Mouse (Mus musculus) Patski (cell line): ENCODE measurements around the gene Hist2h2bb. TPM values are rescaled to one million over a fixed set of nuclear protein-coding genes. Genes with fewer than 3 reads are reported as not detected.
"Not testable (repeated sequence)": the region's sequence is repeated elsewhere in the genome, so short reads cannot be mapped to it uniquely, and the experiment has no call there.

ENCODE experiments used
- ATAC-seq: fragments of 100-300 bp; one replicate; pipeline ENCODE4 v1.8.0; 2021
- CTCF ChIA-PET: fragments of 350-600 bp; sonication (Branson Sonifier 250); formaldehyde crosslinking; loops from one replicate; lab custom pipeline; 2022; ENCODE audit warnings: inconsistent platforms; lab: Charles Lee
- POLR2A ChIA-PET: fragments of 350-600 bp; sonication (Branson Sonifier 250); formaldehyde crosslinking; loops from one replicate; lab custom pipeline; 2022; ENCODE audit warnings: antibody characterized with exemption, inconsistent platforms; lab: Charles Lee
- DNase-seq: peaks from one replicate; pipeline ENCODE4 v3.0.0-alpha.2; 2011; ENCODE audit warnings: low read depth, low spot score
- H3K27me3 ChIP-seq: fragments of 371-371 bp; one replicate; pipeline ENCODE4 v1.5.1; 2021
- CTCF ChIP-seq: fragments of 100-300 bp; IDR thresholded peaks from one replicate; pipeline ENCODE4 v1.5.1; 2021
- in situ Hi-C: fragments of 300-500 bp; cut with MboI; formaldehyde crosslinking; loops from 3 replicates; pipeline ENCODE4 v1.11.1; 2018; ENCODE audit warnings: low pct_unique_long_range_greater_than_20kb, mixed read lengths
- polyA plus RNA-seq: library from polyadenylated mRNA; unstranded; gene quantifications from one replicate; pipeline ENCODE4 v1.2.3, GENCODE M21; 2021

Gene Hist2h2bb
- polyA plus RNA-seq, 1 experiment from 2014 or later, result 8.0 TPM

- in situ Hi-C loops, result no loop called here
- DNase-seq (no peak), ATAC-seq (no peak)
- POLR2A ChIA-PET, result interaction anchor here (1.4 to 5.3 kb wide), 2 partner anchors 21 to 28 kb away, joined by 3 to 56 read pairs; partner anchors contain the start of genes Bola1, Hist2h2ab, Hist2h2ac and Hist2h2bb
- CTCF ChIA-PET, result interaction anchor here (0.9 to 1.3 kb wide), 4 partner anchors 14 to 84 kb away, joined by 3 read pairs; no protein-coding TSS in a partner anchor
- no peaks in the 10 kb centered on the region for H3K27me3 ChIP-seq
- TF ChIP-seq CTCF, result no peak
Measured at GRCm38 (mm10) chr3:96240799-96241197, 28.8 kb upstream of the Hist2h2bb start.

- TF ChIP-seq CTCF, result no peak
- in situ Hi-C loops, result no loop called here
- no peaks in the 10 kb centered on the region for H3K27me3 ChIP-seq
- CTCF ChIA-PET, result interaction anchor here (0.7 to 2.4 kb wide), 7 partner anchors 18 to 178 kb away, joined by 3 to 12 read pairs (median 7); partner anchors contain the start of genes Bola1, Hist2h2ab, Hist2h2ac and Hist2h2bb
- DNase-seq (no peak), ATAC-seq (no peak)
- POLR2A ChIA-PET, result interaction anchor here (0.7 to 5.3 kb wide), 10 partner anchors 15 to 82 kb away, joined by 3 to 56 read pairs (median 4); partner anchors contain the start of genes Bola1, Hist2h2ab, Hist2h2ac and Hist2h2bb
Measured at GRCm38 (mm10) chr3:96243921-96244572, 25.5 kb upstream of the Hist2h2bb start.

- ChIA-PET CTCF (interaction anchor here (1.2 to 2.4 kb wide), 2 partner anchors 14 to 179 kb away, joined by 3 to 11 read pairs; no protein-coding TSS in a partner anchor), POLR2A (interaction anchor here (0.9 to 5.3 kb wide), 6 partner anchors 16 to 49 kb away, joined by 3 to 56 read pairs (median 6); partner anchors contain the start of genes Bola1, Hist2h2ab, Hist2h2ac and Hist2h2bb)
- ATAC-seq (peak; percentile 68), DNase-seq (peak; percentile 66)
- in situ Hi-C loops, H3K27me3 ChIP-seq: not testable (repeated sequence)
Measured at GRCm38 (mm10) chr3:96245003-96245886, 24.3 kb upstream of the Hist2h2bb start, which contains the start of gene Hist2h2aa1. TSS of gene Hist2h2aa1 (plus strand) at chr3:96245497.

DNA sequence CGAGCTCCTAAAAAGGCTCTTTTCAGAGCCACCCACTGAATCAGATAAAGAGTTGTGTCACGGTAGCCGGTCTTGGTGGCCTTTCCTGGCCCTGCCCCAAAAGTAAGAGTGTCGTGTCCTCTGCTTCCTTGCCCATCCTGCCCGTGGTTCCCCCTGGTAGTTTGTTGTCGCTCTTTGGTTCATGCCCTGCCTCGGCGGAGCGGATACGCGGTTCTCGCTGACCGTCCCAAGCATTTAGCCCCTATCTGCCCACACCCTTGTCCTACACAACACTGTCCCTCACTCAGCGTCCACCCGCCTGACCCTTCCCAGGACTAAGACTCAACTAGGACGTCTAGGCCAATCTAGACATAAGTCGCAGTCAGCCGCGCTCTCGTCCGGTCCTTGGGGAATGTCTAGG, 23.5 kb upstream of the Hist2h2bb start:
- POLR2A ChIA-PET, H3K27me3 ChIP-seq, CTCF ChIA-PET, ATAC-seq, in situ Hi-C loops, DNase-seq: not testable (repeated sequence)

DNA sequence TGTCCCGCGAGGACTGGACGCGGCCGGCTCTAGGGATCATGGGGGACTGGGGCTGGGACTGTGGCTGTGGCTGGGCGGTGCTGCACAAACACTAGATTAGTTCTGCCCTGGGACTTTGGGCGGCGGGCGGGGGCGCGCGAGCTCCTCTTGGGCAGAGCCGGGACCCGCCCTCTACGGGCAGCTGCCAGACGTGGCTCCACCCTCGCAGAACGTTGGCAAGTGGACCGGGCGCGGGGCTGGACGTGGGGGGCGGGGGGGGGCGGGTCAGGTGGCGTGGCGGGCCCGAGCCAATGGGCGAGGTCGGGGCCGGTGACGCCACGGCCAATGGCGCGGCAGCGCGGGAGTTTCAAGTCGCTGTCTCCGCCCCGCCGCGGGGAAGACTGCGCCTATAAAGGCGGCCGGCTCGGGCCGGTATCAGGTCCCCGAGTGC, 23.1 kb upstream of the Hist2h2bb start, which contains the start of gene Hist2h3c1:
TSS of gene Hist2h3c1 (plus strand) at position 259 of the 430 bp plus-strand sequence.
- DNase-seq, H3K27me3 ChIP-seq, in situ Hi-C loops, CTCF ChIA-PET, POLR2A ChIA-PET: not testable (repeated sequence)
- peak; percentile 89 for ATAC-seq

DNA sequence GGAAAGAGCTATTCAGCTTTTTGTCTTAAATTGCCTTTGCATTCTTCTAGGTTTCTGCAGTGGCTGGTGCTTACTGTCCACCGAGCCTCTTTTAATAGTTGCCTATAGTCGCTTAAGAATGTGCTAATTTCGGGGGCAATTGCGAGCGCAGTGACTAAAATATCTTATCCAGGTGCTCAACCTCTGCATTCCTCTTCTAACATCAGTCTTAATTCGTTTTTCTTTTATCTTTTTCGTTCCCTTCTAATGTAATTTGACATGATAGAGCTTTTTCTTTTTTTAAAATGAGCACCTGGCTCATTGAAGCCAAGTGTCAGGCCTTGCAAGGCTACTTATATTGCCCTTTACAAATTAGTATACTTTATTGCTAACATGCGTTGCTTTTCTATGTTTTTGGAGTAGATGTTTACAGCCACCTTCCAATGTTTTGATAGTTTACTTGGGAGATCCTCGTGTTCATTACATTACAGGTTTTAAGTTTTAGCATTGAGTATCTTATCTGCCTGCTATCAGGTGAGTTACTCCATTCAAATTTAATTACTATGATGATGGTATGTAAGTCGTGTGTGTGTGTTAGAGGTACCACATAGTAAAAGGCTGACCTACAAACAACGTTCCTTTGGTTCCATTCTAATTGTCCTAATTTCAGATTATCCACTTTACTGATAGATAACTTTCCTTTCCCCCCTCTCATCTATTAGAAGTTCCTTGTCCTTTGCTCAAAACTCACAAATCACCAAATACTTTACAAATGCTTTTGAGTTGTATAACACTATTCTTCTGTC, 22.0 kb upstream of the Hist2h2bb start:
- ChIA-PET POLR2A (interaction anchor here (0.8 kb wide), 1 partner anchor 28 kb away, joined by 3 read pairs; the partner anchor contains the start of genes Bola1 and Hist2h2ab), CTCF (no interaction called here)
- no peak for ATAC-seq
- TF ChIP-seq CTCF, result no peak
- no peaks in the 10 kb centered on the region for H3K27me3 ChIP-seq
- in situ Hi-C loops, result no loop called here
- no peak for DNase-seq

DNA sequence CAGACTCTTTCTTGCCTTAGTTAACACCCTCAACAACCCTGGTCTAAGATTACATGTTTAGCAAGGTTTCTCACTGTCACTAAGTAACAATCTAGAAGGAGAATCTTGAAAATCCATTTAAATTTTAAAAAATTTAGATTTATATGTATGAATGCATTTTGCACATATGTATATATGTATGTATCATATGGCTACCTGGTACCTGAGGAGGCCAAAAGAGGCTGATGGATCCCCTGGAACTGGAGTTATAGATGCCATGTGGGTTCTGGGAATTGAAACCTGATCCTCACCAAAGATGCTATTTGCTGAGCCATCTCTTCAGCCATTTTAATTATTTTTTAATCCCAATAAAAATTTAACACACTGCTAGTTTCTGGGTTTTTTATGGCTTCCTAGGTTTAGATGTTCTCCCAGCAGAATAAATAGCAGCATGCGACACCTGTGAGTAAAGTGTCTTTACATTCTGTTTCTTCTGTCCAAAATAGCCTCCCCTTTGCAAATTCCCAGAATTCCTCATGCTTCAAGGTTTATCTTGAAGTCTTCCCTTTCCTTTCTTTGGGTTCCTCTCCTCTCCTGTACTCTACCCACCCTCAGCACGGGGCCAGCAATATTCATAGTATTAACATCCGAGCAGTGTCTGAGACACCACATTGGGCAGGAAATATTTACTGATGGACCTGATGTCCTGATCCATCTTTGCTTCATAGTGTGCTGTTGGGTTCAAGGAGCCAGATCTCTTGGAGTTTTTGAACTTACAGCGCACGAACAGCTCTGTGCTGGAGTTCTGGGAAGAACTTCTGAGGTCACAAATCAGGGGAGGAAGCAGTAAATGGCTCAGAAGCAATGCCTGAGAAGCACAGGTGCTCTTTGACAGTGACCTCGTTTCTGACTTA, 21.2 kb upstream of the Hist2h2bb start:
- CTCF ChIA-PET, result interaction anchor here (1.1 kb wide), 1 partner anchor 13 kb away, joined by 5 read pairs; no protein-coding TSS in a partner anchor
- TF ChIP-seq CTCF, result no peak
- POLR2A ChIA-PET, result interaction anchor here (1.0 kb wide), 1 partner anchor 14 kb away, joined by 3 read pairs; no protein-coding TSS in a partner anchor
- in situ Hi-C loops, result no loop called here
- ATAC-seq, result no peak
- no peaks in the 10 kb centered on the region for H3K27me3 ChIP-seq
- DNase-seq, result no peak

DNA sequence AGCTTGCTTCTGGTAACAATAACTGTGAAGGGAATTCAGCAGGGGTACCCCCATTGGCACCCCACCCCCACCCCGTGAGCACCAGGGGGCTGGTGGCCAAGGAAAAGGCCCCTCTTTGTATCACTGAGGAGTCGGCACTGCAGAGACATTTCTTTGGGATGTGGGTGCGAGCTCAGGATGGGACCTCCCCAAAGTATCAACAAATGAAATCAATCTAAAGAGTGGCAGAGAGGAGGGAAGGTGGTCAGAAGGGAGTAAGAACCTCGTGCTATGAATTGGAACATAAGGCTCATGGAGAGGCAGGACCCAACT, 20.6 kb upstream of the Hist2h2bb start:
- ChIA-PET CTCF (interaction anchor here (1.1 kb wide), 1 partner anchor 13 kb away, joined by 5 read pairs; no protein-coding TSS in a partner anchor), POLR2A (interaction anchor here (1.0 kb wide), 1 partner anchor 13 kb away, joined by 3 read pairs; no protein-coding TSS in a partner anchor)
- no peak for TF ChIP-seq CTCF
- H3K27me3 ChIP-seq, result no peaks in the 10 kb centered on the region
- DNase-seq (no peak), ATAC-seq (no peak)
- in situ Hi-C loops, result no loop called here
